Mouse (Mus musculus) cortical plate, adult 2 months (tissue): ENCODE data around the gene Ppm1a. TPM values are rescaled to one million over a fixed set of nuclear protein-coding genes. Genes with fewer than 3 reads are reported as not detected.

ENCODE experiments used
- H3K27ac ChIP-seq: fragments of 200-500 bp; 2 replicates; pipeline ENCODE4 v1.5.1; 2012; ENCODE audit warnings: low read length, control low read depth, inconsistent platforms; ENCODE audit not compliant: insufficient read depth
- H3K4me1 ChIP-seq: fragments of 200-500 bp; 2 replicates; pipeline ENCODE4 v1.6.1; 2011; ENCODE audit warnings: low read length; ENCODE audit not compliant: control insufficient read depth, insufficient read depth
- H3K4me3 ChIP-seq: fragments of 200-500 bp; 2 replicates; pipeline ENCODE4 v1.5.1; 2011; ENCODE audit warnings: mild to moderate bottlenecking, low read length, control low read depth; ENCODE audit not compliant: insufficient read depth
- CTCF ChIP-seq: fragments of 200-500 bp; IDR thresholded peaks from 2 replicates; pipeline ENCODE4 v1.5.1; 2011; ENCODE audit warnings: mild to moderate bottlenecking, control low read depth, low read length; ENCODE audit not compliant: insufficient read depth; ENCODE audit errors: extremely low read depth
- POLR2A ChIP-seq: fragments of 200-500 bp; IDR thresholded peaks from 2 replicates; pipeline ENCODE4 v1.6.1; 2011; ENCODE audit warnings: mild to moderate bottlenecking, low read length, control low read depth; ENCODE audit not compliant: insufficient read depth; ENCODE audit errors: extremely low read depth
- polyA plus RNA-seq: library from polyadenylated mRNA; depleted of rRNA; stranded (reverse); fragments of >200 nt; gene quantifications from 2 replicates; pipeline ENCODE4 v1.2.3, GENCODE M21; 2012; rRNA removed

Gene Ppm1a
- 187 and 197 TPM in 2 replicates for polyA plus RNA-seq

GRCm38 (mm10) chr12:72757086-72757485 lies at the start of gene Ppm1a:
TSS of gene Ppm1a (plus strand) at chr12:72757455.
- Histone ChIP-seq H3K27ac (no peak within 1 kb of the TSS), H3K4me1 (no peaks in the 10 kb centered on the region), H3K4me3 (no peak within 1 kb of the TSS)
- TF ChIP-seq CTCF: no peak
- TF ChIP-seq POLR2A: no peak

DNA sequence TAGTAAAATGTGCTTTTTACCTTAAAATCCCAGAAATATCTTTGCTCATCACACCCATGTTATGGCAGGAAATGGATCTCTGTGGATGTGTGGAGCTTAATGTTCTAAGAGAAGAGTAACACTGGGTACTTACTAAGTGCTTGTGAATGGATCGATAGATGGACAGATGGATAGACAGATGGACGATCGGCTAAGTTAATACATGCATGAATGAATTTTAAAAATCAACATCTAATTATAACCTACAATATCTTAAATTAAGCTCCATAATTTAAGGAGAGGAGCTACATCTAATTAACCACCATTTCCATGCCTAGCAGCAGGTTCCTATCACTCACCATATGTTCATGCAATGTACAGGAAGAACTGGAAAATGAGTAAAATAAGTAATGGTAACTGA lies 47.3 kb upstream of the Ppm1a start:
- Histone ChIP-seq H3K27ac (no peak overlapping the region), H3K4me3 (no peak overlapping the region), H3K4me1 (no peaks in the 10 kb centered on the region)
- TF ChIP-seq POLR2A: no peak

GRCm38 (mm10) chr12:72714896-72715295 lies 42.4 kb upstream of the Ppm1a start:
- no peak overlapping the region for H3K4me3 ChIP-seq
- H3K27ac ChIP-seq: no peak overlapping the region
- no peak for TF ChIP-seq POLR2A
- no peak for TF ChIP-seq CTCF
- no peaks in the 10 kb centered on the region for H3K4me1 ChIP-seq

- TF ChIP-seq POLR2A (no peak), CTCF (no peak)
- no peaks in the 10 kb centered on the region for H3K4me1 ChIP-seq
Measured at GRCm38 (mm10) chr12:72715846-72716245, 41.4 kb upstream of the Ppm1a start.

GRCm38 (mm10) chr12:72719046-72719445 lies 38.2 kb upstream of the Ppm1a start:
- H3K4me3 ChIP-seq: no peak overlapping the region
- no peaks in the 10 kb centered on the region for H3K4me1 ChIP-seq
- no peak overlapping the region for H3K27ac ChIP-seq
- TF ChIP-seq CTCF (no peak), POLR2A (no peak)

More at GRCm38 (mm10) chr12:72715846-72716245, 41.4 kb upstream of the Ppm1a start:
- H3K4me3 ChIP-seq: no peak overlapping the region
- H3K27ac ChIP-seq: no peak overlapping the region

GRCm38 (mm10) chr12:72719452-72720087 lies 37.7 kb upstream of the Ppm1a start:
- Histone ChIP-seq H3K27ac (no peak overlapping the region), H3K4me3 (no peak overlapping the region), H3K4me1 (no peaks in the 10 kb centered on the region)
- TF ChIP-seq POLR2A (no peak), CTCF (no peak)

- Histone ChIP-seq H3K4me1 (no peaks in the 10 kb centered on the region), H3K27ac (no peak overlapping the region), H3K4me3 (no peak overlapping the region)
- TF ChIP-seq POLR2A (no peak), CTCF (no peak)
Measured at GRCm38 (mm10) chr12:72721710-72722109, 35.5 kb upstream of the Ppm1a start.

DNA sequence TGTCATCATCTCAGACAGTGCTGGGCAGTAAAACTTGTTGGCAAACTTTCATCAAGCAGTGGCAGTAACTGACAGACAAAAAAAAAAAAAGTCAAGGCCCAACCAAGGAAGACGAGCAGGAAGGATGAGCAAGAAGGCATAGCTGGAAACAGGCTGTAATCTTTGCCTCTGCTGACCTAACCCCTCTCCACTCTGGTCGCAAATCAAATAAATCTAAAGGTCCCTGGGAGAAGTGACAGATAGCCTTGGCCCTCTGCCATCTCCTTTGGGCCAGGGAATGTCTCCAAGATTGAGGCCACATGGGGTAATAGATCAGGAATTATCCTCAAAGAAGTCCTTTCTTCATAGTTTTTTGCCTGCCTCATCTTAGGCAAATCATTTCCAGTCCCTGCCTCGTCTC lies 33.3 kb upstream of the Ppm1a start:
- H3K4me1 ChIP-seq: no peaks in the 10 kb centered on the region
- no peak overlapping the region for H3K27ac ChIP-seq
- TF ChIP-seq CTCF: no peak
- no peak for TF ChIP-seq POLR2A
- no peak overlapping the region for H3K4me3 ChIP-seq

GRCm38 (mm10) chr12:72727021-72727420 lies 30.2 kb upstream of the Ppm1a start:
- no peak overlapping the region for H3K4me3 ChIP-seq

DNA sequence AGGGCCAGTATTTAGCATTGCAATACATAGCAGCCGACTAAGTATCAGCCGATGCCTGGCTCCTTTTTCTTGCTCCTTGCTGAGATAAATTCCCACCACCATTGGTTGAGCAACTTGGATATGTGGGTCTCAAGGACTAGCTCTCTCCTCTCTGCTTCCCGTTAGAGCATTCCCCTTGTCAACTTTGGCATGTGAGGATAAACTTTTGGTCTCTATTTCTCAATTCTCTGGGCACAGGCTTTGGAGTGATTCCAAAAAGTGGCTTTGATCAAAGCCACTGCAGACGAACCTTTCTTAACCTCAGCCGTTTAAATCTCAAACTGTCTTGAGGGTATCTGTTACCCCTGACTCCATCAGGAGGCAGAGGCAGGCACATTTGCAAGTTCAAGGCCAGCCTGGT lies 29.6 kb upstream of the Ppm1a start:
- TF ChIP-seq POLR2A: no peak
- no peak for TF ChIP-seq CTCF
- no peaks in the 10 kb centered on the region for H3K4me1 ChIP-seq
- H3K27ac ChIP-seq: no peak overlapping the region
- H3K4me3 ChIP-seq: no peak overlapping the region

More at GRCm38 (mm10) chr12:72727021-72727420, 30.2 kb upstream of the Ppm1a start:
- no peak overlapping the region for H3K27ac ChIP-seq
- H3K4me1 ChIP-seq: no peaks in the 10 kb centered on the region
- TF ChIP-seq POLR2A: no peak
- TF ChIP-seq CTCF: no peak

GRCm38 (mm10) chr12:72734112-72734511 lies 23.1 kb upstream of the Ppm1a start:
- H3K27ac ChIP-seq: no peak overlapping the region
- H3K4me3 ChIP-seq: no peak overlapping the region
- TF ChIP-seq POLR2A (no peak), CTCF (no peak)
- H3K4me1 ChIP-seq: no peaks in the 10 kb centered on the region

DNA sequence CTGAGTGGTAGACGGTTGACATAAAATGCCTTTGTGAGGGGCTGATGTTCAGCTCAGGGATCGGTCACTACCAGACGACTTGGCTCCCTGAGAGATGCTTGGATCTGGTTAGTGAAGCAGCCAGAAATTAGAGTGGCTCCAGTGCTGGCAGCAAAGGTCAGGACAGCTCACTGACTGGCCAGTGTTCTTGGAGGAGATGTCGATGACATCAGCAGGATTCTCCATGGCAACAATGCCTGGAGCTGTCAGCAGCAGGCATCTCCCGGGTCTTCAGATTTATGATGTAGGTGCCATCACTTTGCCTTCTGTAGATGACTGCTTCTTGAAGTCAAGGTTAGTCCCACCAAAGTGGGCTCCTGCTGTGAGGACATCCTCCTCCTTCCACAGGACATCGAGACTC lies 16.1 kb upstream of the Ppm1a start:
- Histone ChIP-seq H3K4me3 (no peak overlapping the region), H3K4me1 (no peaks in the 10 kb centered on the region), H3K27ac (no peak overlapping the region)
- no peak for TF ChIP-seq CTCF
- TF ChIP-seq POLR2A: no peak
